Mouse (Mus musculus) left cerebral cortex, adult 8-10 months (tissue): ENCODE results near the gene Rasgef1a. TPM values are rescaled to one million over a fixed set of nuclear protein-coding genes. Genes with fewer than 3 reads are reported as not detected.

Source experiments
- DNase-seq, 2 experiments: peaks; one replicate each; pipeline ENCODE4 v3.0.0; 2022; ENCODE audit warnings: low spot score in 2 of 2
- microRNA-seq, 2 experiments: library from miRNA; unstranded; fragments of <30 nt; microRNA quantifications; one replicate each; pipeline ENCODE4 v1.2.0; 2022
- total RNA-seq, 4 experiments: library from RNA; stranded (reverse); gene quantifications; 2 replicates each; pipeline ENCODE4 v1.2.4; 2022

Gene Rasgef1a
- total RNA-seq, 4 experiments from 2014 or later, result 191 to 234 (median 206) TPM

DNA sequence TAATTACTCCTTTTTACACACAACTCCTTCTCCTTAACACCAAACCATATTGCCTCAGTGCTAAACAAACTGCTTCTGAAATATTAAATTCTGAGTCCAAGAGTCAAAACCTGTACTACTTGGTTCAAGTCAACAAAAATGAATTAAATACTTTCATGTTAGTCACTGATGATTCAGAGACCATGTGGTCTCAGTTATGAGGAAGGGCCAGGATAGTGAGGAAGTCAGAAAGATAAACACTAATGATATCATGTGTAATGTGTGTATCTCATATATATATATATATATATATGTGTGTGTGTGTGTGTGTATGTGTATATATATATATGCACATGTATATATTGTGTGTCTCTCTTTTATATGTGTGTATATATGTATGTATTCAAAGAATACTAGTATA is 115.3 kb downstream of the Rasgef1a start:
- DNase-seq, result no peak

DNA sequence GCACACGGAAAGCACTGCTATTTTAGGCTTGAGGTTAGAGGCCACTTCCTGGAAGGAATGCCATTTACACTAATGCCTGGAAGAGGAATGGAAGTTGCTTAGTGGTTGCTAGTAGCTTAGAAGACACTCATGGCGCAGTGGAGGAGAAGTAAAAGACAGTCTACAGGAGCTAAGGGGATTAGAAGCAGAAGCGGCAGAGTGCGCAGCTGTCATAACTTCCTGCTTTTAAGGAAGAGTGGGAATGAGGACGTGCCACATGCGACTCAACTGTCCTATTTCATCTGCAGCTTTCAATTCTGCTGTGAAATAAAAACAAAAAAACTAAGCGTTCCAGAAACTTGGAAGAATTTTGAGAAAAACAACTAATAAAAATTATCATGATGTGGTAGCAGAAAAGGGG is 116.0 kb downstream of the Rasgef1a start:
- no peak for DNase-seq

DNA sequence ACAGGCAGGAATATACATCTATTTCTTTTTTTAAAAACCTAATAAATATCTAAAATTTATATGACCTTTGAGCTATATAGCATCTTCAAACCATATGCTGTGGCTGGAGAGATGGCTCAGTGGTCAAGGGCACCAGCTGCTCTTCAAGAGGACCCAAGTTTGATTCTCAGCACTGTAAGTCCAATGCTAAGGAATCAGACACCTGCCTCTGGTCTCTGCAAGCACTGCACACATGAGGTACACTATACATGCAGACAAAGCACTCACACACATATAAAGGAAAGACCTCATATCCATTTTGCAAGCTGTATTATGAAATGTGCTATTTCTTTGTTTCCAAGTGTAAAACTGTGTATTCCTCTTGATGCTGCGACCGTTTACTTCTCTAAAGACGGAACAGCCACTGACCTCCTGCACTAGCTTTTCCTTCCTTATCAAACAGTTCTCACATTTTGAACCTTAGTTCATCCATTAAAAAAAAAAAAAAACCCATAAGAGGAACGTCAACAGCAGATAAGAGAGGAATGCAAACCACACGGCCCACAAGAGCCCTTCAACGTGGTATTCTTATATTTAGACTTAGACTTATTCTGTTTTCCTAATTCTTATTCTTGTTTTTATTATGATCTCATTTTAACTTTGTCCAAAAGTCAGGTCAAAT is 116.7 kb downstream of the Rasgef1a start:
- DNase-seq, result no peak

DNA sequence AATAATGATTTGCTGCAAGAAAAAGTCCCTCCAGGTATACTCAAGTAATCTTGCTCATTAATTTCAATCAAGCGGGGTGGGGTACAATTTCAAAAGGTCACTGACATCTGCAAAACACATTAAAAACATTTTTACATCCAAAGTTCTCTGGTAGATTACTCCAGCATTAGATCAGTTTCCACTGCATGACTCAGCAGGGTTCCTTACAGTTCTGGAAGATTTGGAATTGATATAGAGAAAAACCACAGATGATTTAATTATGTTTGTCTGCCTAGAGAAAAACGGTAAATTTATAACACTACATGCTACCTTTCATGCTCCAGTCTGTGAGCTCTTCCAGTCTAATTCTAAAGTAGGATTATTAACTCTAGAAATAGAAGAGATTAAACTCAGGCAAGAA is 118.8 kb downstream of the Rasgef1a start:
- DNase-seq, result no peak

DNA sequence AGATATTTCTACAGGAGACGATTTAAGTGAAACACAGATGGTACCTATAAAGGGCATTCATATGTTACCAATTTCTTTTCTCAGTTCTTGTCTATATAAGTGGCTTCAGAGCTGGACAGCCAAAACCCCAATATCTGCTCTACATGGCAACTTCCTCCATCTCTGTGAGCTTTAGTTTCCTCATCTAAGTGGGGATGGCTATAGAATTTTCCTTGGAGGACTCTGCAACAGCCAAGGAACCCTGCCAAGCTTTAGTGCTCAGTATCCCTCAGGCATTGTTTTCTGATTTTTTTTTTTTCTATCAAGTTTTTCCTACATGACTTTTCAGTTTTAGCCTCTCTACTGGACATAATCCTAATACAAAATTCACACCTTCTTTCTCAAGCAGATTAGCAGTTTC is 123.2 kb downstream of the Rasgef1a start:
- DNase-seq, result no peak

DNA sequence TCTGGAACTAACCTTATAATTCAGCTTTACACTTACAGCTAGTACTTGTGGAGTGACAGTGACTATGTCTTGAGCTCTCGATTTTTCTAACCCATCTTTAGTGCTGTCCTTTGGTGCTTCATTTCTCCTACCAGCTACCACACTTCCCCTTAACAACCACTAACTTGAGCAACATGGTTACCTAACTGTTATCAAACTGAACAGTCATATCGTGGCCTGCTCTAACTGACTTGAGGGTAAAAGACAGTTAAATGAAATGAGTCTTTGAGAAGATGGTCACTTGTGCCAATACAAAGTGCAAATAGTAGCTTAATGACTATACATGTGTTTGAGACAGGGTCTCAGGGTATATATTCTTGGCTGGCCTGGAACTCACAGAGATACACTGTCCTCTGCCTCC is 125.9 kb downstream of the Rasgef1a start:
- DNase-seq, result no peak

DNA sequence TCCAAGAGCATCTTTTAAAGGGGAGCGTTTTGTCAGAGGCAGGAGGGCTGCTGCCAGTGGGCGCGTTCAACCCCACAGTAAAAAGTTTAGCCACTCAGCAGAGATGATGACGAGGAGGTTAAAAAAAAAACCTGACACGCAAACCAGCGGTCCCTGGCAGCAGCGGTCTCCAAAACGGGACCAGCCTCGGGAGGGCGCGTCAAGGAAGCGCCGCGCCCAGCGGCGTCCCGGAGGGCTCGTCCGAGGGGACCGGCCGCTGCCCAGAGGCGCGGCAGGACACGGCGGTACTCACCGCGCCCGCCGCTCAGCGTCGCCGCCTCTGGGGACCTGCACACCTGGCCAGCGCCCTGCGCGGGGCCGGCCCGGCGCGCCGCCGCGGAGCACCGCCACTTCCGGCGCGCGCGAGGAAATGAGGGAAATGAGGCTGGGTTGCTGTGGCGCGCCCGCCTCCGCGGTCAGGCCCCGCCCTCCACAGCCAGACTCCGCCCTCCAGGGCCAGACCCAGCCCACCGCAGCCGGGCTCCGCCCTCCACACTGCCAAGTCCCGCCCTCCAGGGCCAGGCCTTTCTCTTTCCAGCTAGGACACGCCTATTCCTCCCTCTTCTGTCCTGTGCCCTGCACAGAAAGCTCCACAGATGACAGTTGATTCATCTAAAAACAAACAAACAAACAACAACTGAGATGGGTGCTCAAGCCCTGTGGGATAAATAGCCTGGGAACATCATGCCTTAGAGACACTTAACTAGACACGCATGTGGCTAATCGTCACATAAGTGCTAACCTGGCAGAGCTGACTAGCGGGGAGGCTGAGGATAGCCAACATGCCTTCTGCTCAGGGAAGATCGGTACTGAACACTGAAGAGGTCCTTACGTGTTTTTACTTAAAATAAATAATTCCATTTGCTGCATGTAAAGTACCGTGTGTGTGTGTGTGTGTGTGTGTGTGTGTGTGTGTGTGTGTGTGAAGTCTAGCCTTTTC is 127.8 kb downstream of the Rasgef1a start, which contains the start of gene Csgalnact2:
Csgalnact2 (minus strand) TSS at position 410 of the 979 bp plus-strand sequence.
- peak; percentile 76 to 86 for DNase-seq

DNA sequence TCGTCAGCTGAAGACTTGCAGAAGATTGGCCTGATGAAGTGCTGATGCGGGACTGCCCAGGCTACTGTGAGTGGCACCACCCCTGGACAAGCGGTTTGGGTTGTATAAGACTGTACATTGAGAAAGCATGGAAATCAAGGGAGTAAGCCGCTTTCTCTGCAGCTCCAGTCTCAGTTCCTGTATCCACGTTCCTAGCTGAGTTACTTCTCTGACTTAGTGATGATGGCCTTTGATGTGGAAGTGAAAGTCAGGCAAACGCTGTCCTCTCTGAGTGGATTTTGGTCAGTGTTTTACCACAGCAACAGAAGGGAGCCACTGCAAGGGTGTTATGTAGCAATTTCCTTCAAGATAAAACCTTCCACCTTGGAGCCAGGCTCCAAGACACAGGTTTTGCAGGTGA is 129.7 kb downstream of the Rasgef1a start:
- DNase-seq, result no peak

Small RNA genes within 50 kb of the gene (microRNA-seq; reads per million reads assigned to microRNA genes)
- gene Mir7044, result 50.3 to 119 reads per million in 2 experiments

Other genes starting within 250 kb of the Rasgef1a start
- gene Zfp637, start 170.3 kb upstream of the Rasgef1a start, total RNA-seq, result 10 to 100 TPM; 54.4 to 62.8 (median 57.6) TPM
- 10 to 100 TPM; 42.8 to 60.5 (median 48.2) TPM for gene Zfp239, start 149.3 kb upstream of the Rasgef1a start, total RNA-seq
- 100 to 1,000 TPM; 125 to 143 (median 139) TPM for gene Hnrnpf, start 111.1 kb upstream of the Rasgef1a start, total RNA-seq
- gene Fxyd4, start 73.7 kb upstream of the Rasgef1a start, total RNA-seq, result not detected
- 10 to 100 TPM; 10.6 to 13.7 (median 11.5) TPM for gene Csgalnact2, start 127.7 kb downstream of the Rasgef1a start, total RNA-seq
- 1 to 10 TPM; 3.2 to 5.2 (median 3.5) TPM for gene Ret, start 186.3 kb downstream of the Rasgef1a start, total RNA-seq